Mouse (Mus musculus) kidney, postnatal 0 days (tissue): ENCODE results near the gene Hist1h2ab. TPM values are rescaled to one million over a fixed set of nuclear protein-coding genes. Genes with fewer than 3 reads are reported as not detected.
"Not testable (repeated sequence)": the region's sequence is repeated elsewhere in the genome, so short reads cannot be mapped to it uniquely, and the experiment has no call there.

Experiments
- ATAC-seq: fragments of 200-750 bp; cut with Nextera tagmentation; replicated peaks from 2 replicates; pipeline ENCODE4 v1.8.0; 2017; ENCODE audit warnings: low read depth, moderate number of reproducible peaks, moderate TSS enrichment, moderate library complexity; ENCODE audit not compliant: low FRiP score
- DNase-seq: peaks from one replicate; pipeline ENCODE4 v3.0.0-alpha.2; 2016; ENCODE audit warnings: low spot score
- H3K27ac ChIP-seq: fragments of 300-500 bp; sonication (generic); 2 replicates; pipeline ENCODE4 v1.5.1; 2014; ENCODE audit warnings: mild to moderate bottlenecking
- H3K27me3 ChIP-seq: fragments of 300-500 bp; sonication (generic); 2 replicates; pipeline ENCODE4 v1.6.1; 2014; ENCODE audit warnings: low read length, mixed read lengths; ENCODE audit not compliant: insufficient read depth
- H3K36me3 ChIP-seq: fragments of 300-500 bp; sonication (generic); 2 replicates; pipeline ENCODE4 v1.6.1; 2014; ENCODE audit warnings: low read length, mixed read lengths; ENCODE audit not compliant: insufficient read depth
- H3K4me1 ChIP-seq: fragments of 300-500 bp; sonication (generic); replicated peaks from 2 replicates; pipeline ENCODE4 v1.6.1; 2014; ENCODE audit warnings: antibody characterized with exemption, low read length, mixed read lengths; ENCODE audit not compliant: insufficient read depth
- H3K4me2 ChIP-seq: fragments of 300-500 bp; sonication (generic); 2 replicates; pipeline ENCODE4 v1.6.1; 2014; ENCODE audit warnings: mild to moderate bottlenecking, low read length, moderate library complexity, mixed read lengths
- H3K4me3 ChIP-seq: fragments of 300-500 bp; sonication (generic); replicated peaks from 2 replicates; pipeline ENCODE4 v1.5.1; 2014; ENCODE audit warnings: low read depth, low read length
- H3K9ac ChIP-seq: fragments of 300-500 bp; sonication (generic); 2 replicates; pipeline ENCODE4 v1.6.1; 2014; ENCODE audit warnings: low read depth, low read length
- H3K9me3 ChIP-seq: fragments of 300-500 bp; sonication (generic); replicated peaks from 2 replicates; pipeline ENCODE4 v1.6.1; 2016; ENCODE audit warnings: low read length, inconsistent platforms, mixed read lengths
- CTCF ChIP-seq: IDR thresholded peaks from 2 replicates; pipeline ENCODE4 v1.5.1; 2016; ENCODE audit warnings: antibody characterized with exemption, low read depth, mild to moderate bottlenecking, moderate library complexity
- WGBS: fragments of 180-500 bp; shearing (Covaris S2); extraction: QIAGEN DNeasy Blood & Tissue Kit; methylation state at CpG from one replicate; pipeline ENCODE4 v1.1.7; 2014; 5-methylcytosine and 5-hydroxymethylcytosine counted together
- polyA plus RNA-seq: library from polyadenylated mRNA; unstranded; fragments of >200 nt; fragmentation: Nextera tagmentation; extraction: Ambion mirVana; gene quantifications from 2 replicates; pipeline ENCODE4 v1.2.1, GENCODE M21; 2015

Gene Hist1h2ab
- polyA plus RNA-seq, 1 experiment from 2014 or later: 26.6 TPM

DNA sequence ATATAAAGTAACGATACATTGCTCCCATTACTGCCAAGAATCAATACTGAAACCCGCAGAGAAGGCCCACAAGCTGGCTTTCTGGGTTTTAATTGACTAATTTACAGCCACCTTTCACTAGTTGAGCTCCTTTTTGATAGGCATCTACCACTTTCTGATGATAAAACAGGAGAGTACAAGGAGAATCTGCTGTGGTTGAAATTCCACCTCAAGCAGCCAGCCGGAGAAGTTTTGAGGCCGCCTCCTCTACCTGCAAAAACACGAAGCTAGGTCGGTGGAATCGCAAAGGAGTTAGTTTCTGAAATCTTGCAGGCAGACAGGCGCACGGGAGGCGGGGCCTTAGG, 12.3 kb downstream of the Hist1h2ab start:
- H3K4me3 ChIP-seq: peak overlapping the region; percentile 42
- H3K9ac ChIP-seq: peak overlapping the region; percentile 53
- peaks cover 17% of the 10 kb centered on the region for H3K4me1 ChIP-seq
- TF ChIP-seq CTCF: no peak; the same call in 1 of the 2 replicates
- ATAC-seq (no peak), DNase-seq (no peak)
- peak overlapping the region; percentile 89 for H3K27ac ChIP-seq
- H3K4me2 ChIP-seq: peak overlapping the region; percentile 76
- 2% methylated on average over 10 of the region's 10 CpGs for WGBS
- no peaks in the 10 kb centered on the region for H3K36me3 ChIP-seq
- no peaks in the 10 kb centered on the region for H3K27me3 ChIP-seq
- no peaks in the 10 kb centered on the region for H3K9me3 ChIP-seq

DNA sequence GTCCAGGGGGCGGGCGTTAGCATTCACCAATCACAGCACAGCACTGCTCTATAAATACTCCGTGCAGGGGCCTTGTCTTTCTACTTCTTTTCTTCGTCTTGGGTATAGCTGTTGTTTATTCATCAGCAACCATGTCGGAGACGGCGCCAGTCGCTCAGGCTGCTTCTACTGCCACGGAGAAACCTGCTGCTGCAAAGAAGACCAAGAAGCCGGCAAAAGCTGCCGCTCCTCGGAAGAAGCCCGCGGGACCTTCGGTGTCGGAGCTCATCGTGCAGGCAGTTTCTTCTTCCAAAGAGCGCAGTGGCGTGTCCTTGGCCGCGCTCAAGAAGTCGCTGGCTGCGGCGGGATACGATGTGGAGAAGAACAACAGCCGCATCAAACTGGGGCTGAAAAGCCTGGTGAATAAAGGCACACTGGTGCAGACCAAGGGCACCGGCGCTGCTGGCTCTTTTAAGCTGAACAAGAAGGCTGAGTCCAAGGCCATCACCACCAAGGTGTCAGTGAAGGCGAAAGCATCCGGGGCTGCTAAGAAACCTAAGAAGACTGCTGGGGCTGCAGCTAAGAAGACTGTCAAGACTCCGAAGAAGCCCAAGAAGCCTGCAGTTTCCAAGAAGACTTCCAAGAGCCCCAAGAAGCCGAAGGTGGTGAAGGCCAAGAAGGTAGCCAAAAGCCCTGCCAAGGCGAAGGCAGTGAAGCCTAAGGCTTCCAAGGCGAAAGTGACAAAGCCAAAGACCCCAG, 12.8 kb downstream of the Hist1h2ab start, which contains the start of gene Hist1h1a:
Gene Hist1h1a (plus strand): TSS at position 81 of the 738 bp plus-strand sequence.
- peak; percentile 99 for DNase-seq
- Histone ChIP-seq H3K4me2 (peak within 1 kb of the TSS; percentile 76), H3K4me3 (peak within 1 kb of the TSS; percentile 42), H3K27ac (peak within 1 kb of the TSS; percentile 89), H3K9ac (peak within 1 kb of the TSS; percentile 57), H3K27me3 (no peaks in the 10 kb centered on the region), H3K9me3 (no peaks in the 10 kb centered on the region), H3K36me3 (no peaks in the 10 kb centered on the region), H3K4me1 (peaks cover 17% of the 10 kb centered on the region)
- peak; percentile 70 for ATAC-seq
- 3% methylated on average over 34 of the region's 34 CpGs for WGBS
- no peak for TF ChIP-seq CTCF

DNA sequence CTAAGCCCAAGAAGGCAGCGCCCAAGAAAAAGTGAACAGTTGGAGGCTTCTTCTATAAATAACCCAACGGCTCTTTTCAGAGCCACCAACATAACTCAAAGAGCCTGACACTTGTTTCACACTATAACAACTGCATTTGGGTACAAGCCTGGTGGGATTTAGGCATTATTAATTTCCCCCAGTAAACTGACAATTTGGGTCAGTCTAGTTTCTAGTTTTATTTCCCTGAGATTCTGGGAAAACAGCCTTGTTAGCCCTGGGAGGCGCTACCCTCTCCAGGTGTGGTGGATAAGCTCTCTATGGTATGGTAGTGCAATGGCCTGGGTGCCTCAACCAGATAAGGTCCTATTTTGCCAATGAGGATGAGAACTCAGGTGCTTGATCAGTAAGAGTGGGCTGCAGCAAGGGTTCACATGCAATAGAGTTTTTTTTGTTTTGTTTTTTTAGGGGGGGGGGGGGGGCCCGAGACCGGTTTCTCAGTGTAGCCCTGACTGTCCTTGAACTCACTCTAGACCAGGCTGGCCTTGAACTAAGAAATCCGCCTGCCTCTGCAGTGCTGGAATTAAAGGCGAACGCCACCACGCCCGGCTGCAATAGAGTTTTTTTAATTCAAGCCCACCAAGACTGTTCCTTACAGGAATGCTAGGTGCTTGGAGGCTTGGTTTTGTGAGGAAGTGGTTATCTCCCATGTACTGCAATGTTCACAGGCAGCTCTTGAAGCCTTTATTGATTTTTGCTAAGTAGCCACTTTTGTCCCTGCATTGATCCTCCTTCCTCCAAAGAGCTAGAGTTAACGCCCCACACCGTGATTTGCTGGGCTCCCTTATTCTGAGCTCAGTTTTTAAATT, 13.6 kb downstream of the Hist1h2ab start:
- TF ChIP-seq CTCF: no peak
- WGBS: 36% methylated on average over 12 of the region's 12 CpGs
- H3K4me1 ChIP-seq: peaks cover 17% of the 10 kb centered on the region
- no peaks in the 10 kb centered on the region for H3K36me3 ChIP-seq
- peak overlapping the region; percentile 42 for H3K4me3 ChIP-seq
- peak overlapping the region; percentile 76 for H3K4me2 ChIP-seq
- no peaks in the 10 kb centered on the region for H3K9me3 ChIP-seq
- ATAC-seq (no peak), DNase-seq (no peak)
- no peaks in the 10 kb centered on the region for H3K27me3 ChIP-seq
- peak overlapping the region; percentile 89 for H3K27ac ChIP-seq
- peak overlapping the region; percentile 57 for H3K9ac ChIP-seq

DNA sequence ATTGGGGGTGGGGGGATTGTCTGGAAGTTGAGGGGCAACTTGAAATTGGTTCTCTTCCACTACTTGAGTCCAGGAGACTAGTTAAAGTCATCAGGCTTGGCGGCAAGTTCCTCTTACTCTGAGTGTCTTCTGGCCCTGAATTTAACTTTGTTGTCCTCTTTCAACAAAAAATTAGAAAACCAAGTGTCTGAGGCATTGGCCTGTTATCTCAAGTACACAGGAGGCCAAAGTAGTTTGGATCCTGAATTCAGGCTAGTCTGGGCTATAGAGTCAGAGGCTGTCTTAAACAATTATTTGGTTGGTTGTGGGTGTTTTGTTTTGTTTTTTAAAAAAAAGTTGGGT, 14.2 kb downstream of the Hist1h2ab start:
- Histone ChIP-seq H3K36me3 (no peaks in the 10 kb centered on the region), H3K9me3 (no peaks in the 10 kb centered on the region), H3K4me1 (peaks cover 13% of the 10 kb centered on the region), H3K27me3 (no peaks in the 10 kb centered on the region), H3K4me2 (no peak overlapping the region), H3K27ac (no peak overlapping the region), H3K4me3 (no peak overlapping the region), H3K9ac (no peak overlapping the region)
- no peak for TF ChIP-seq CTCF
- WGBS: 78% methylated on average over 1 of the region's 1 CpGs
- no peak for DNase-seq
- ATAC-seq: no peak

DNA sequence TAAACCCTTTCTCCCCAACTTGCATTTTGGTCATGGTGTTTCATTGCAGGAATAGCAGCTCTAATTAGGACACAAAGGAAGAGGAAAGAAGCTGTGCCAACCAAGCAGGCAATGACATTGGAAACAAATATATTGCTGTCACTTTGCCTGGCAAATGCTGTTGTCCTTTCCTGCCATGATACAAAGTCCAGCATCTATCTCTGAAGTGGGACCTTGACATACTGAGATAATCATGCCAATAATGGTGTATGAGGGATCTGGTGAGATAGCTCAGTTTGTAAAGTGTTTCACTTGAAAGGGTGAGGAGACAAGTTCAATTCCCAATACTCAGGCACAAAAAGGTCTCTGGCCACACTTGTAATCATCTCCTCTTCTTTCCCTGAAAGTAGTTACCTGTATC, 15.8 kb downstream of the Hist1h2ab start:
- ATAC-seq (no peak), DNase-seq (no peak)
- no peaks in the 10 kb centered on the region for H3K27me3 ChIP-seq
- no peaks in the 10 kb centered on the region for H3K9me3 ChIP-seq
- no peak overlapping the region for H3K9ac ChIP-seq
- no peak overlapping the region for H3K4me3 ChIP-seq
- H3K36me3 ChIP-seq: no peaks in the 10 kb centered on the region
- H3K27ac ChIP-seq: no peak overlapping the region
- H3K4me2 ChIP-seq: no peak overlapping the region
- TF ChIP-seq CTCF: no peak
- H3K4me1 ChIP-seq: peaks cover 10% of the 10 kb centered on the region

DNA sequence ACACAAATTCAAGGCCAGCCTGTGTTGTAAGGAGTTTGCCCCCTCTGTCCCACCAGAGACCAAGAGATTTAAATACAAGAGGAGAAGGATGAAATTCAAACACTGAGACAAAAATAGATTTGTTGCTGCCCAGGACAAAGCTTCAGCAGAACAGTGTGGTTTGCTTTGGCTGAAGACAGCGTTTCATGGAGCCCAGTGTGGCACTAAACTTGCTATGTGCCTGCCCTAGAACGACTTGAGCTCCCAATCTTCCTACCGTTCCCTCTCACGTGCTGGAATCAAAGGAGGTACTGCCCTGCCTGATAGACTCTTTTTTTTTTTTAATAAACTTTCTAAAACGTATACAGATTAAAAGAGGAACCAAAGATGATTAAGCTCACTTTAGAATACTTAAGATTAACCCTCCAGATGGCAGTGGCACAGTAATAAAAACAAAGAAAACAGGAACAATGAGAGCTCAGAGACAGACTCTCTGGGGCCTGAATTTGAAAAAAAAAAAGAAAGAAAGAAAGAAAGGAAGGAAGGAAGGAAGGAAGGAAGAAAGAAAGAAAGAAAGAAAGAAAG, 18.0 kb downstream of the Hist1h2ab start:
- Histone ChIP-seq H3K4me1 (peaks cover 6% of the 10 kb centered on the region), H3K9ac (no peak overlapping the region), H3K4me2 (no peak overlapping the region), H3K36me3 (no peaks in the 10 kb centered on the region), H3K9me3 (no peaks in the 10 kb centered on the region), H3K27me3 (no peaks in the 10 kb centered on the region), H3K4me3 (no peak overlapping the region), H3K27ac (no peak overlapping the region)
- DNase-seq (no peak), ATAC-seq (no peak)
- no peak for TF ChIP-seq CTCF
- 58% methylated on average over 5 of the region's 5 CpGs for WGBS

DNA sequence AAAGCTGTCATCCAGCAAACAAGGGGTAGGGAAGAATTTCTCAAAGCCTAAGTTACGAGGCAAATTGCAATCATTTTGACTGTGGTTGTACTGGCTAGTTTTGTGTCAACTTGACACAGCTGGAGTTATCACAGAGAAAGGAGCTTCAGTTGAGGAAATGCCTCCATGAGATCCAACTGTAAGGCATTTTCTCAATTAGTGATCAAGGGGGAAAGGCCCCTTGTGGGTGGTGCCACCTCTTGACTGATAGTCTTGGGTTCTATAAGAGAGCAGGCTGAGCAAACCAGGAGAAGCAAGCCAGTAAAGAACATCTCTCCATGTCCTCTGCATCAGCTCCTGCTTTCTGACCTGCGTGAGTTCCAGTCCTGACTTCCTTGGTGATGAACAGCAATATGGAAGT, 18.7 kb downstream of the Hist1h2ab start, which contains the start of gene Trim38:
Gene Trim38 (plus strand): TSS at position 301 of the 400 bp plus-strand sequence.
- DNase-seq, H3K36me3 ChIP-seq, H3K27me3 ChIP-seq, H3K9ac ChIP-seq, H3K9me3 ChIP-seq, H3K27ac ChIP-seq, H3K4me3 ChIP-seq, H3K4me2 ChIP-seq, ATAC-seq, H3K4me1 ChIP-seq: not testable (repeated sequence)
- WGBS: 83% methylated on average over 2 of the region's 2 CpGs
